Mouse (Mus musculus): ENCODE data around the gene Gm21987.

Gm21987 gene

DNA sequence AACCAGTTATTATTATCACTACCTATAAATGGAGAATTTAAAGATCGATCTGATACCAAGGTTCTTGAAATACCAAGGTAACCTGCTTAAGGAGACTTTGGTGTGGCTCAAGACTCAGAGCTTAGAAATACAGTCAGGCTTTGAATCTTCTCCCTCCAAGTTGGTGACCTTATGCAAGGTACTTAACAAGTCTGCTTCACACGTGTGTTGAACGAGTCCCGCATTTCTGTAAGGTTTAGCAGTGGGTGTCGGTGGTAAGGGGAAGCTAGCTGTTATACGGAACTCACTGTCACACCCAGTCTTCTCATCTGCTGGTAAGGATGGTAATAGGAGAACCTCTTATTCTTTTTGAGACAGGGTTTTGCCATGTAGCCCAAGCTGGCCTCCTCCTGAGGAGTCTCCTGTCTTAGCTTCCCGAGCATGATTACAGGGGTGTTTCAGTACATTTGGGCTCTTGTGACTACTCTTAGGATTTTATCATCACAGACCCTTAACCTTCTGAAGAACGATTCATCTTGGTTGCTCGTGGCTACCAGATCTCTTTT, 1.4 kb downstream of the Gm21987 start:
- no peak for DNase-seq (ENCODE audit: low read depth, low spot score)

DNA sequence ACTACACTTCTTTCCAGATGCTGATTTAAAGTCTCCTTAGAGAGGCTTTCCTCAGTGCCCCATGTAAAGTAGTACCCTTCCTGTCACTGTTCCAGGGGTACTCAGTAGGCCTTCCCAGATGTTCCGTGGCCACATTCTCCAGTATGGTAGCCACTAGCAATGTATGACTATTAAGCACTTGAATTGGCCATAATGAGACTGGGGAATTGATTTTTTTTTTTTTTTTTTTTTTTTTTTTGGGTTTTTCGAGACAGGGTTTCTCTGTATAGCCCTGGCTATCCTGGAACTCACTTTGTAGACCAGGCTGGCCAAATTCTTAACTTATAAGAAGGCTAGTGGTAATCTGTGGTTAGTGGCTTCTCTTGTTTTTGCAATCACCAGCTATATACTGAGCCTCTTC, 3.0 kb downstream of the Gm21987 start:
- no peak for DNase-seq (ENCODE audit: low read depth, low spot score)

DNA sequence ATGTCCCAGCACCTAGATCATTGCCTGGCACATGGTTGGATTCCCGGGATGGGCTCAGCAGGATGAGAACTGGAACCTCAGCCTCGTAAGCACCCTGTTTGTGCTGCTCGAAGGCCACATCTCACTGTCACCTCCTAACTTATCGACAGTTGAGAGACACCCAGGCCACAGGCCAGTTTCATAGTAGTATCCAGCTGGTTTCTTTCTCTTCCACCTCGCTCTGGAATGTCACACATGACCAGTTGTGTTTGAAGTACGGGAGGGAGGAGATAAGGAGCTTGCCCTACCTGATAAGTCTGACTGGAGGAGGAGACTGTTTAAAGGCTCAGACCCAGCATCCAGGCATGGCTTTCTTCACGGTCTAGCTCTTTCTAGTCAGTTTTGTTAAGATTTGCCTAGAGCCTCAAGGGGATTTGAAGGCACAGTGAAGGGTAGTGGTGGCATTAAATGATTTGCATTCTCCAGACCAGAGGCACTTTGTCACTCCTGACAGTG, 3.6 kb downstream of the Gm21987 start:
- no peak for DNase-seq (ENCODE audit: low read depth, low spot score)

DNA sequence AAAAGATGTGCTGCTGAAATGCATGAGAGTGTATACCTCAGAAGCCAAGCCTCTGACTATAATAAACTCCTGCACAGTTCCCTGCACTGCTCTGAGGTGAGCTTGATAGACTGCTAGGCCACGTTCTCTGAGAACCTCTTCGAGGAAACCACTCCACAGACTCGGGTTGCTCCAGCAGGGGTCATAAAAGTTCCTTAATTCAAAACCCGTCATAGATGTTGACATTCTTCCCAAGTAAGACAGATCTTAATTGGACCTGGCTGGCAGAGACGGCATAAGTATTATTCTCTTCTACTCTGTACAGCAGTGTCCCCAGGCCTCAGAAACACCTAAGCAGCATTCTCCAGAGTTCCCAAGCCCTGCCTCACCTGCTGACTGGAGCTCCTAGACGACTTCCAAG, 4.1 kb downstream of the Gm21987 start:
- no peak for DNase-seq (ENCODE audit: low read depth, low spot score)

DNA sequence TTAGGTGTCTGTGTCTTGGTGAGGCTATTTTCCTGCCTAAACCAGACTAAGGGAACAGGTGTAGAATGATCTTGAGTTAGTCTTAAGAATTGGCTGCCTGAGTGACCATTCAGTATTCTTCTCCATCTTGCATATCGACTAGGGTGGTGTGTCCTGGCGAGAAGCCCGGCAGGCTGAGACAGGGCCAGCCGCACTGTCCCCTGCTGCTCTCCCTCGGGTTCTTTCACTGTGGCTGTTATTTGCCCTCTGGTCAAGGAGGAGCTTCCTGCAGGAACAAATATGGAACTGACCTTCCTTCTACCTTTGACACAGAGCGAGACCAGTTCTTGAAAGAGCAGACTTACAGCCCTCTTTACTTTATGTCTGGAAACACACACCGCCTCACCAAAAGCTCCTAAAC, 5.2 kb downstream of the Gm21987 start:
- no peak for DNase-seq (ENCODE audit: low read depth, low spot score)

DNA sequence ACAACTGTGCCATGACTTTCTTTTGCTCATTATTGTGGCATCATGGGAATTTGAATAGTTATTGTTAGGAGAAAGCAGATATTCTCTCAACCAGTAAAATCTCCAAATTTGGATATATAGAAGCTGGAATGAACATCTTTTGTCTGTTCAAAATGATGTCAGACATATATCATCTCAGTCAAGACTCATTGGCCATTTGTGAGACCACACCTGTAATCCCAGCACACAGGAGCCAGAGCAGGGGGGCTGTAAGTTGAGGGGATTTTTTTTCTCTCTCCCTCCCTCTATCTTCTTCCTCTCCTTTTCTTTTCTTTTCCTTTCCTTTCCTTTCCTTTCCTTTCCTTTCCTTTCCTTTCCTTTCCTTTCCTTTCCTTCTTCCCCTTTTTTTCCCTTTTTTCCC, 6.0 kb downstream of the Gm21987 start:
- DNase-seq (ENCODE audit: low read depth, low spot score): no peak

DNA sequence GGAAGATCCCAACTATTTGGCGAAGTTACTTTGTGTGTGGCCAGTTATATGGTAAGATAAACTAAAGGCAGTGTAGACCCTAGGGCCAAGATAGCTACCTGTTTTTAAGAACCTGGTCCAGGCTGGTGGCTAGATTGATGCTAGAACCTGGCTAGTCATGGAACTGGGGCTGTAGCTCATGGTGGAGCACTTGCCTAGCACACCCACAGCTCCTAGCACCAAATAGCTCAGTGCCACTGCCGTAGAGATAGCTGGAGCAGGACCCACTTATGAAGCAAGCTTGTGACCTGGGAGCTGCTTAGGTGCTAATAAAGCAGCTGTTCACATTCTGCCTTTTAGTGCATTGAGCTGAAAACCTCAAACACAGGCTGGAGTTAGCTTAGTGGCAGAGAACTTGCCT, 6.8 kb downstream of the Gm21987 start:
- DNase-seq (ENCODE audit: low read depth, low spot score): no peak

DNA sequence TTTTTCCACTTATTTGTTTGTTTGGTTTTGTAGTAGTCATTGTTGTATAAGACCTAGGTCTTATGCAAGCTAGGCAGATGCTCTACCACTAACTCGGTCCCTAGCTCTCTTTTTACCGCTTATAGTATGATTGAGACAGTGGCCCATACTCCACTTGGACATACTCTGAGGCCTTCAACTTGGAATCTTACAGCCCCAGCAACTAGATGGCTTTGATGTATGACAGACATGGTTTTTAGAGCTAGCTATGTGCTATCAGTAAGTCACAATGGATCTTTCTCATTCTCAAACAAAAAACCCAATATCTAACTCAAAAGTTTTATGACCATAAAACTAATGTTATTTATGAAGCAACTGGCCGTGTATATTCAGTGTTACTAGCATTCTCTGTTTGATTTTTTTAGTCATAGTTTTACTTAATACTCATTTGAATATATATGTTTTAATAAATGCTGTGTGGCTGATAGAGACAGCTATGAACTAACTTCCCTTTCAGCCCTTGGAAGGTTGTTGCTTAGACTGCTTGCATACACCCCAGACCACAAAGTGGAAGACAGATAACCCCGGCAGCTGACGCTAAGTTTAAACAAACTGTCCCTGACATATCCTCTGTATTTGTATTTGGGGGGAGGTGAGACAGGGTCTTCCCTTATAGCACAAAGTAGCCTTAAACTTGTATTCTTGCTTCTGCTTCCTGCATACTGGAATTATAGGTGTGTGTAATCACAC, 7.5 kb downstream of the Gm21987 start:
- no peak for DNase-seq (ENCODE audit: low read depth, low spot score)

DNA sequence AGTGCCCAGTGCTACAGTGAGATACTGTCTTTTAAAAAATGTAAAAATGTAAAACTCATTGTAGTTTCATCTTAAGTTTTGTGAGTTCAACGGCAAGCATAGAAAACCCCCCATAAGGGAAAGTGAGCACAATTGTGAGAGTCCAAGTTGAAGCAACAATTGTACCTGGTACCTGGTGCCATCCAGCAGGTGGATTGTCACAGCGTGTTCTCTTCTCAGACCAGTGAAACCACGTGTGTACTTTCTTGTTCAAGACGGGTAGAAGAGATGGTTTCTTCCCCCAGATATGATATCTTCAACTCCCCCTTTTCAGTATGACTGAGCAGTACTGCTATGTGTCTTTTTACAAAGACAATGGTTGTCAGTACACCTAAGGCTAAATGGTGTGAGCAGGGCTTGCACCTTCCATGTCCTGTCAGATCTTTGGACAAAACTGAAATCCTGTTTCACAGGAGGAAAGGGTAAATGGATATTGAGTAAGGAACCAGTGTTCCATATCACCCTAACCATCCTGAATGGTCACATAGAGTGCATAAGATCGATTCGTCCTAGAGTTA, 11.5 kb downstream of the Gm21987 start:
- DNase-seq (ENCODE audit: low read depth, low spot score): no peak

DNA sequence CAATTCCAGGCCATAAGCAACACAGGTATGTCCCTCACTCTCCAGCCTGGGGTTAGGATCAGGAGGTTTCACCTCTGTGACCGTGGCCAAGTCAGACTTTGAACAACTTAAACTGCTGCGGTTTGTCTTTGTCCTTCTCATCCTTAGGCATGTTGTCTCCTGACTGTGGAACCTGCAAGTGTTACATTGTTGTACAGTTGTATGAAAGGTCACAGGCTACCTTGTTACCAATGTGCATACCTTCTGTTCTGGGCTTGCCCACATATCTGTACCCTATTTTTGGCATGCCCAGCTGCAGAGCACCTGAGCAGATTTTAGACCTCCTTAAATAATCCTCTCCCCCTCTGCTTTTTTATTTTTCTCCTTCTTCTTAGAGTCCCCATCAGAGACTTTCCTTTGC, 12.4 kb downstream of the Gm21987 start:
- no peak for DNase-seq (ENCODE audit: low read depth, low spot score)

DNA sequence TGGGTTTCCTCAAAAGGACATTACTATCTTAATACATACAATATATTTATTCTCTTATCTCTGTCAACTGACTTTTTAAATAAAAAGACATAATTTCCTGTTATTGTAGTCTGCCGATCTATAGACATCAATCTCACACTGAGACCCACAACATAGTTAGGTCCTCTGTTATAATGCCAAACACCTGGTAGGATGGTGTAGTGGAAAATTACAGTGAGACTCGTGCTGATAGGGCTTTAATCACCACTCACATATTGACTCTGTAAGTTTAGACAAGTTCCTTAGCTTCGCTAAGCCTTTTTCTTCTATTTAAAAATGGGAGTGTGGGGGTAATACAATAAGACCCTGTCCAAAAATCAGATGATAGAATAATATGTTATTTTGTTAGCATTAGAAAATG, 13.0 kb downstream of the Gm21987 start:
- no peak for DNase-seq (ENCODE audit: low read depth, low spot score)

DNA sequence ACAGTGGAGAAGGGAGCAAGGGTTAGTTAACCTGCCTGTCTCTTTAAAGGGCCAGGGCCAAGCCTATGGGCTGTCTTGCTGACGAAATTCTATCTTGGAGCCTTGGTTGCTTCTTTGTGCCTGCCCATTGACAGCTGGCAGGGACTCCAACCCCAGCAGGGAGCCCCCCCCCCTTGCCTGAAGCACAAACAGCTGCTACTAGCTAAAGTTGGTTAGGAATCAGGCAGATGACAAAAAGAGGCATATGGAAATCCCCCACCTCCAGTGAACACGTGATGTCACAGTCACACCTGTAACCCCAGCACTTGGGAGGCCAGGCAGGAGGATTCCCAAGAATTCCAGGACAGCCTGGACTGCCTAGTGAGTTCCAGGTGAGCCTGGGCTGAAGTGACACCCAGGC, 13.5 kb downstream of the Gm21987 start:
- no peak for DNase-seq (ENCODE audit: low read depth, low spot score)

DNA sequence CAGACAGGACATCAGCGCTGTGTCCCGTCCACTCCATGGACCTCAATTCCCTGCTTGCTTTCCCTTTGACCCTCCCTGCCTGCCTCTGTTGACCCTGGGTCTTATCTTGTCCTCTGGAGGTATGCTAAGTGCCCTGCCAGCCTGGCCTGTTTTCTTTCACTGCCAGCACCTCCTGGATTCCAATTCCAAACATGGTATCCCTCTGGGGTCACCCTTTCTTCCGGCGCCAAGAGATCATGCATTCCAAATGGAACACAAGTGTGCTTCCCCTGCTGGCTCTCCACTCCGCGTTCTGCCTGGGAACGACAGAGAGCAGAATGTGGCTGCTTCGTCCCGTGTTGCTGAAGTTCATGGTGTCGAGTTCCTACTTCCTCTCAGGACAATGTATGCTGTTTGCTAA, 15.1 kb downstream of the Gm21987 start, which contains the start of gene Popdc2:
Popdc2 (plus strand) TSS at position 277 of the 400 bp plus-strand sequence.
- DNase-seq (ENCODE audit: low read depth, low spot score): no peak

DNA sequence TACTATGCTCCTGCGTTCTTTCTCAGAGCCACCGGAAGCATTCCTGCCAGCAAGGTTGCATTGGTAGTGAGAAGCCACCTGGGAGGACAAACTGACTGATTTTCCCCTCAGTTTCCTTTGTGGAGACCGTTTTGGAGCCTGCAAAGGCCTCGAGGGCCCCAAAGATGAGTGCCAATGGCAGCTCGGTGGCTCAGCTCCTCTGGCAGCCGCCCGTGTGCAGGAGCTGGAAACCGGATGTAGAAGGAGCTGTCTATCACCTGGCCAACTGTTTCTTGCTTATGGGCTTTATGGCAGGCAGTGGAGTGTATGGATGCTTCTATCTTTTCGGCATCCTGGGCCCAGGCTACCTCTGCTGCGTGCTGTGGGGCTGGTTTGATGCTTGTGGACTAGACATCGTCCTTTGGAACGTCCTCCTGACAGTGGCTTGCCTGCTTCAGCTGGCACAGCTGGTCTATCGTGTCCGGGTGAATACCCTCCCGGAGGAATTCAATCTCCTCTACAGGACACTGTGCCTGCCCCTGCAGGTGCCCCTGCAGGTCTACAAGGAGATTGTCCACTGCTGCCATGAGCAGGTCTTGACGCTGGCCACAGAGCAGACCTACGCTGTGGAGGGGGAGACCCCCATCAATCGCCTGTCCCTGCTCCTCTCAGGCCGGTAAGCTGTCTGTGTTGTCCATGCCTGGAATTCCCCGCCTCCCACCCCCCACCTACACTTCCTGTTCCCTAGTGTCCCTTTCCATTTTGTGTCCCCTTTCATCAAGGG, 15.8 kb downstream of the Gm21987 start:
- DNase-seq (ENCODE audit: low read depth, low spot score): no peak

DNA sequence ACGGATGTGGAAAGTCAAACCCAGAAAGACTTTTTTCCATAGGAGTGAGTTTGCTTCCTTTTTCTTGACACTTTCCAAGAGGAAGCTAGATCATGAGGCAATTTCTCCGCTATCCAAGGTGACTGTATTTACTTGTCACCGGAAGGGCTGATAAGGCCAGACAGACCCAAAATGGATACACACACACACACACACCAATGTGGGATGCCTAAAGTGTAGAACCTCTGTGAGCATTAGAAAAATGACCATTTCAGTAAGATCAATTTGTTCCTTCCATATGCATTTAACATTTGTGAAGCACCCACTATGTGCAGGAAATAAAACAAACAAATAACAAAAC, 16.4 kb downstream of the Gm21987 start:
- no peak for DNase-seq (ENCODE audit: low read depth, low spot score)

DNA sequence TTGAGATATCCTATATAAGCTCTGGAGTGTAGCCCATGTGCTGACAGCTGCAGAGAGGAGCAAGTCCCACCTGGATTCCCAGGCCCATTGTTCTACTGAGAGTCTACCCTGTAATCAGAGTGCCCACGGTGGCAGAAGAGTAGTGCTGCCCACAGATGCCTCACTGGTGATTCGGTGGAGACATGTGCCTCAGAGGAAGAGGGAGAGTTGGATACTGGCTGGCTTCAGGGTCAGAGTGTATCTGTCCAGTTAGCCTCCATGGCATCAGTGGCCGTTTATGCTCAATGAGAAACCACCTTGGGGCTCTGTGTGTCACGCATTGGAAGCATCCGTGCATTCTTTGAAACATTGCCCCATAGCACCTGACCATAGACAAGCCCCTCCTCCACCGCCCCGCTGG, 16.8 kb downstream of the Gm21987 start:
- no peak for DNase-seq (ENCODE audit: low read depth, low spot score)

DNA sequence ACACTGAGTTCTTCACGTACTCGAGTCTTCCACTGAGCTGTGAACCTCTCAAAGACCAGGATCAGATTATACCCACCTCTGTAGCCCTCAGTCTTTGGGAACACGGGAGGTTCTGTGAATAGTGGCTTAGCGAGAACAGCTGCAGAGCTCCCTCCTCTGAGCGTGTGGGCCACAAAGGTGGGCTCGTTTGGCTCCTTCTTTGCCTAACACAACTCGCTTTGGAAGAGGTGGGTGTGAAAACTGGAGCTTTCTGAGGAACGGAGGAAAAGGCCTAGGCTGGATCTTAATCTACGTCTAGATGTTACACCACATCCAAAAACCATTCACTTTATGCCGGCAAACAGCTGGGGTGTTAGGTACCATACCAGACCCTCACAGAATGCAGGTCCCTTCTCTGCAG, 18.6 kb downstream of the Gm21987 start:
- DNase-seq (ENCODE audit: low read depth, low spot score): no peak

DNA sequence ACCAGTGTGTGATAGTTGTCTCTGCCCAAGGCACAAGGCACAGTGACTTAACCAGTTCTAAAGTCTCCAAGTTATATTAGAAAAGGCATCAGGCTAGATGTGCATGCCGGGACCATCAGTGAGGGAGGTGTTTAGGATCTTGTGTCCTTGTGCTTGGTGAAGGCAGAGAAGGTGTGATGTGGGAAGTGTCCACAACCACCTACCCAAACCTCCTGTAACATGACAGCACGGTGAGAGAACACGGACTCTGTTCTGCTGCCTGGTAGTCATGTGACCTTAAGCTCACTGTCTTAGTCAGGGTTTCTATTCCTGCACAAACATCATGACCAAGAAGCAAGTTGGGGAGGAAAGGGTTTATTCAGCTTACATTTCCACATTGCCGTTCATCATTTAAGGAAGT, 19.4 kb downstream of the Gm21987 start:
- no peak for DNase-seq (ENCODE audit: low read depth, low spot score)

DNA sequence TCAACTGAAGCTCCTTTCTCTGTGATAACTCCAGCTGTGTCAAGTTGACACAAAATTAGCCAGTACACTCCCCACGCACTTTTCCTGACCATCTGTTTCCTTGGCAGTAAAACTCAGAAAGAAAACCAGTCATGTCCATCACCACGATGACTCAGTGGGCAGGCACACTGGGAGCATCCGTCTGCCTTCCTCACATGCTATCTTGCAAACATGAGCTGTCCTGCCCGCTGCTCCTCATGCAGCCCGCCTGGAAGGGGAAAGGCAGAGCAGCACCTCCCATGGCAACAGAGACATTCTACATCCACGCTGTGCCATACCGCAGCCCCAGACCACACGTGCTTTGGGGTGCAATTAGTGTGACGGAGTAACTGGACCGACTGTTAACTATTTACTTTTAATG, 21.5 kb downstream of the Gm21987 start:
- DNase-seq (ENCODE audit: low read depth, low spot score): no peak

DNA sequence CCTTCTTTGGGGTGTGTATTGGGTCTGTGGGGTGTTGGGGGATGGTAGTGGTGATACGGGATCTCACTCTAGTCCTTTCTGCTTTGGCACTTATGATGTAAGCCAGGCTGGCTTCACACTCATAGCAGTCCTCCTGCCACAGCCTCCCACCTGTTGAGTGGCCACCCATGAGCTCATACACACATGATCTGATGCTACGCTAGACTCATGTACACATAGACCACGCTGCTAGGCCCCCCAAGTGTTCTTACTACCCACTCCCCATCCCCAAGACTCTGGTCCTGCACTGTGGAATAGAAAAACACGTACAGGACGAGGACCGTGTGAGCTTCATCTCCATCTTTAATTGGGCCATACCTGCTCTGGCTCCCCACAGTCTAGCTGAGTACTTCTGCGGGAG, 22.2 kb downstream of the Gm21987 start:
- no peak for DNase-seq (ENCODE audit: low read depth, low spot score)

DNA sequence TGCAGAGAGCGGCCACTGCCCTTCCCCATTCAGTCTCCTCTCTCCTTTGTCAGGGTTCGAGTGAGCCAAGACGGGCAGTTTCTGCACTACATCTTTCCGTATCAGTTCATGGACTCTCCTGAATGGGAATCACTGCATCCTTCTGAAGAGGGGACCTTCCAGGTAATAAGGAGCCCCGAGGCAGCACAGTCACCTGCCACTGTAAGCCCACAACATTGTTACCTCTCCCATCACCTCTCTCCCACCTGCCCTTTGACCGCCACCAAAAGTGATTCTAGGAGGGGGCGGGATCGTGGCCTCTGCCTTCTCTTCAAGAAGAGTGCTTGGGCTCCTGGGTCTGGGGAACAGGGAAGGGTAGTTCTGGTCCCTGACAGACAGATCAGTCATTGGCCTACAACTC, 22.6 kb downstream of the Gm21987 start:
- no peak for DNase-seq (ENCODE audit: low read depth, low spot score)

DNA sequence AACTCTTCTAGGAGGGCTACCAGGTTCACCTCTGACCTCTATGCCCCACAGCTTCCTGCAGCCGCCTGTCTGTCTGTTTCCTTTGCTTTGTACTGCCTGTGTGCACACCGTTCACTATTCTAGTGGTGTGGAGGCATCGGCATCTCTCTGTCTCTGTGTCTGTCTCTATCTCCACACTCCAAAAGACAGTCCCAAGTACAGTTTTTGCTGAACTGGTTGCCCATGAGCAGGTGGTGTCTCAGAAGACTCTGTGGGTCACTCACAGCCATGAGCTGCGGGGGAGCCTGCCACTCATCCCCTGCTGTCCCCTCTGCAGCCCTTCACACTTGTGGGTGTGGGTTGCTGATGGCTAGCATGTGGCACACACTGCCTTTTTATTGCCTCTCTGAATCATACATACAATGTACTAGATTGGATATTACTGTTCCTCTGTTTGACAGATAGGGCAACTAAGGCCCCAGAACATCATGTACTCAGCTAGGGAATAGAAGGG, 23.2 kb downstream of the Gm21987 start:
- no peak for DNase-seq (ENCODE audit: low read depth, low spot score)

Measured in ES-CJ7 (cell line).